Mouse (Mus musculus) midbrain, postnatal 0 days (tissue): ENCODE data around the gene Armc3. TPM values are rescaled to one million over a fixed set of nuclear protein-coding genes. Genes with fewer than 3 reads are reported as not detected.
A peak's percentile ranks its signal among the peaks of the same experiment; 100 is the strongest.

ENCODE experiments used
- ATAC-seq: fragments of 200-750 bp; cut with Nextera tagmentation; 2 replicates; pipeline ENCODE4 v1.8.0; 2017; ENCODE audit warnings: moderate number of reproducible peaks, mild to moderate bottlenecking, moderate TSS enrichment, moderate library complexity; ENCODE audit not compliant: low FRiP score
- DNase-seq: peaks from one replicate; pipeline ENCODE4 v3.0.0-alpha.2; 2015; ENCODE audit warnings: low spot score
- H3K27ac ChIP-seq: fragments of 300-500 bp; sonication (generic); 2 replicates; pipeline ENCODE4 v1.5.1; 2014; ENCODE audit warnings: low read depth, mild to moderate bottlenecking, low read length, mixed read lengths
- H3K27me3 ChIP-seq: fragments of 300-500 bp; sonication (generic); 2 replicates; pipeline ENCODE4 v1.6.1; 2014; ENCODE audit warnings: low read length, control low read depth, mixed read lengths; ENCODE audit not compliant: insufficient read depth
- H3K36me3 ChIP-seq: fragments of 300-500 bp; sonication (generic); 2 replicates; pipeline ENCODE4 v1.6.1; 2014; ENCODE audit warnings: low read length, control low read depth, mixed read lengths; ENCODE audit not compliant: insufficient read depth
- H3K4me1 ChIP-seq: fragments of 300-500 bp; sonication (generic); 2 replicates; pipeline ENCODE4 v1.6.1; 2014; ENCODE audit warnings: mild to moderate bottlenecking, control low read depth, antibody characterized with exemption, low read length, mixed read lengths; ENCODE audit not compliant: insufficient read depth
- H3K4me2 ChIP-seq: fragments of 300-500 bp; sonication (generic); 2 replicates; pipeline ENCODE4 v1.6.1; 2014; ENCODE audit warnings: low read depth, mild to moderate bottlenecking, low read length, mixed read lengths; ENCODE audit not compliant: poor library complexity, severe bottlenecking
- H3K4me3 ChIP-seq: fragments of 300-500 bp; sonication (generic); 2 replicates; pipeline ENCODE4 v1.5.1; 2014; ENCODE audit warnings: low read depth, mild to moderate bottlenecking, low read length, moderate library complexity
- H3K9ac ChIP-seq: fragments of 300-500 bp; sonication (generic); replicated peaks from 2 replicates; pipeline ENCODE4 v1.6.1; 2014; ENCODE audit warnings: mild to moderate bottlenecking, low read length, moderate library complexity, mixed read lengths; ENCODE audit not compliant: poor library complexity, severe bottlenecking
- H3K9me3 ChIP-seq: fragments of 300-500 bp; sonication (generic); 2 replicates; pipeline ENCODE4 v1.6.1; 2016; ENCODE audit warnings: low read length, control low read depth
- CTCF ChIP-seq: IDR thresholded peaks from 2 replicates; pipeline ENCODE4 v1.5.1; 2016; ENCODE audit warnings: antibody characterized with exemption, mild to moderate bottlenecking
- WGBS: fragments of 180-500 bp; shearing (Covaris S2); extraction: QIAGEN DNeasy Blood & Tissue Kit; methylation state at CpG from one replicate; pipeline ENCODE4 v1.1.7; 2014; 5-methylcytosine and 5-hydroxymethylcytosine counted together
- polyA plus RNA-seq: library from polyadenylated mRNA; unstranded; fragments of >200 nt; fragmentation: Nextera tagmentation; extraction: Ambion mirVana; gene quantifications from 2 replicates; pipeline ENCODE4 v1.2.1, GENCODE M21; 2015
- total RNA-seq: library from RNA; depleted of rRNA; stranded (reverse); fragments of >200 nt; gene quantifications from 2 replicates; pipeline ENCODE4 v1.2.3, GENCODE M21; 2014

Gene Armc3
- total and polyA plus RNA-seq, 2 experiments from 2014 or later, result 0.82 to 1.1 TPM

DNA sequence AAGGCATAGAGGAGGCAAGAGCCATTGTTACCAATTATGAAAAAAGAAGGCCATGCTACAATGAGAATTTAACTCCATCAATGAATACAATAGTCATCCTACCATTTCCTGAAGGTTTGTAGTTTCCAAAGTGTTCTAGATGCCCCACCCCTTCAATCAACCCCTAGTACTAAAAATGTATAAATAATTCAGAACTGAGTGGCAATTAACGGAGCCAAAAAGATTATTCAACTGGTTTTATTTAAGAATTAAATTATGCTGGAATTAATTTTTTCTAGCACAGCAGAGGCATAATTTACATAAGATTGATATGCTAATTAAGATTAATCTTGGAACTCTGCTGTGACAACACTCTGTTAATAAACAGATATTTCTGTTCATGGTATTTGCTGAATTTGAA lies 34.9 kb upstream of the Armc3 start:
- Histone ChIP-seq H3K36me3 (no peaks in the 10 kb centered on the region), H3K27me3 (no peaks in the 10 kb centered on the region), H3K4me1 (no peaks in the 10 kb centered on the region), H3K4me3 (no peak overlapping the region), H3K27ac (no peak overlapping the region), H3K4me2 (no peak overlapping the region), H3K9me3 (no peaks in the 10 kb centered on the region), H3K9ac (no peak overlapping the region)
- ATAC-seq (no peak), DNase-seq (no peak)
- TF ChIP-seq CTCF, result no peak
- 45% methylated on average over 1 of the region's 1 CpGs for WGBS

DNA sequence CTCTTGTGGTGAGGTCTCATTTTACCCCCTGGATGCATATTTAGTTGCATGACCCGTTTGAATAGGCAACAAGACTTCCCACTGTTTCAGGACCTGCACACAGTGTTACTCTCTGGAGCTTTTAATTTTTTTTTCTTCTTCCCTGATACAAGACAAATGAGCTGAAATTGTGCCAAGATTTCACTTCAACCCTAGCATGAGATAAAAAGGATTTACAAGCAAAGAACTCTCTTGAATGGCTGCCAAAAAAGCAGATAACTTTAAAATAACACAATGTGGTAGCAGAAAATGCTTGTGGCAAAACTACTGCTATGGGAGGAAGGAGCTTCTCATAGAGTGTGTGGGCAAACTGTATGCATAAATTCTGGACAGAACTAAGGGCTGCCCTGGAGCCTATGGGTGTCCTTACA lies 22.3 kb upstream of the Armc3 start:
- 0 out of 2 replicates have a peak, but pooled peaks cover 4% of the 10 kb centered on the region for H3K27me3 ChIP-seq
- 2% methylated on average over 1 of the region's 1 CpGs for WGBS
- no peak overlapping the region for H3K4me3 ChIP-seq
- ATAC-seq (no peak), DNase-seq (peak; percentile 22)
- H3K9ac ChIP-seq, result no peak overlapping the region
- no peak overlapping the region for H3K4me2 ChIP-seq
- no peaks in the 10 kb centered on the region for H3K36me3 ChIP-seq
- no peak for TF ChIP-seq CTCF
- no peaks in the 10 kb centered on the region for H3K4me1 ChIP-seq
- no peak overlapping the region for H3K27ac ChIP-seq
- no peaks in the 10 kb centered on the region for H3K9me3 ChIP-seq

DNA sequence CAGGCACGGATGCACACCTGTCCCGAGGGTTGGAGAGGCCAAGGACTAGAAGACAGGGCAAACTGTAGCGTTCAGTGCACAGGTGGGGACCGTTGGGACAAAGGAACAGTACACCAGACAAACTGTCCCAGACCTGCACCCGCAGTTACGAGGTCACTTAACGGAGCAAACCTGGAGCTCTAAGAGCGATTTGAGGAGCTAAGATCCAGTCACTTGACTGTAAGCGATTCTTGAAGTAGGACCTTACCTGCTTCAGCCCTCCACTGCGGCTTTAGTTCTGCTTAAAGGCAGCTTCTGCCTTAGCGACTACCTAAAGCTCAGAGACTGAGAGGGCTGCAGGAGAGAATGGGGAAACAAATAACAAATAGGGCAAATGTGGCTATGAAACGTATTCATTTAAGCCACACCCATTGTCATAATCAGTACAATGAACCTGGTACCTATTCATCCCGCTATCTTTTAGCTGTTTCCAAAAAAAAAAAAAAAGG lies 308 bp downstream of the Armc3 start:
- no peak for TF ChIP-seq CTCF
- no peaks in the 10 kb centered on the region for H3K36me3 ChIP-seq
- peak overlapping the region; percentile 50 for H3K4me3 ChIP-seq
- peak; percentile 2 for DNase-seq
- no peaks in the 10 kb centered on the region for H3K27me3 ChIP-seq
- H3K4me2 ChIP-seq, result peak overlapping the region; percentile 82
- H3K9ac ChIP-seq, result peak overlapping the region; percentile 62
- 26% methylated on average over 13 of the region's 13 CpGs for WGBS
- no peaks in the 10 kb centered on the region for H3K9me3 ChIP-seq
- H3K4me1 ChIP-seq, result 0 out of 2 replicates have a peak, but pooled peaks cover 4% of the 10 kb centered on the region
- no peak overlapping the region; the same call in 1 of the 2 replicates for H3K27ac ChIP-seq
- ATAC-seq, result peak; percentile 55; the same call in 1 of the 2 replicates

DNA sequence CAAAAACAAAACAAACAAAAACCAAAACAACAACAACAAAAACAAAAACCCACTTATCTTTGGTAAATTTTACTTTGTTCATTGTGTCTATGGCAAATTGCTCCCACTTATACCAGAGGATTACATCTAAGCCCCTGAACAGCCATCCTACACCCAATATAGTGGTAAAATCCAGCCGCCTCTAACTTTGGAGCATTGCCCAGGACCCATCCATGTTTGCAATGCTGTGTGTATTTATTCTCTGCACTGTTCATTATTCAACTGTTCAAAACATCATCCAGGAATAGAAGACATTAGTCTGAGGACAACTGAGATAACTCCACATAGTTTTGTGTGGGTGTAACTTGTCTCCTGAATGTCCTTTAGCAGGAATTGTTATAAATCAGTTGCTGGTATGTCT lies 1.0 kb downstream of the Armc3 start:
- no peak overlapping the region for H3K9ac ChIP-seq
- no peak for TF ChIP-seq CTCF
- 0 out of 2 replicates have a peak, but pooled peaks cover 4% of the 10 kb centered on the region for H3K4me1 ChIP-seq
- ATAC-seq (no peak), DNase-seq (no peak)
- 85% methylated on average over 1 of the region's 1 CpGs for WGBS
- H3K27ac ChIP-seq, result no peak overlapping the region
- no peak overlapping the region for H3K4me2 ChIP-seq
- no peaks in the 10 kb centered on the region for H3K9me3 ChIP-seq
- H3K27me3 ChIP-seq, result no peaks in the 10 kb centered on the region
- H3K4me3 ChIP-seq, result no peak overlapping the region
- H3K36me3 ChIP-seq, result no peaks in the 10 kb centered on the region

DNA sequence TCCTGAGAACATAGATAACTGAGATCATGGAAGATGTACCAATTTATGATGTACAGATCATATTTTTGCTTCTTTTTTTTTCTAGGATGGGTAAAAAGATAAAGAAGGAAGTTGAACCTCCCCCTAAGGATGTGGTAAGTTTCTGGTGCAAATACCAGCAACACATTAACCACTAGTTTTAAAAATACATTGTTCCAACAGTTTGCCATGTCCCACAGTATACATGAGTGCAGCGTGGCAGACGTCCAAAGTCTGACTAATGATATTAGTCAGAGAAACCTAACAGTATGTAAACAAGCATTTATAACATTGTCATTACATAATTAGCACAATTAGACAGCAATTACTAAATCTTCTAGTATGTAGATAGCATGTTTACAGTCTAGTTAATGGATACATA lies 2.6 kb downstream of the Armc3 start:
- DNase-seq, result no peak
- no peak for TF ChIP-seq CTCF
- Histone ChIP-seq H3K9ac (no peak overlapping the region), H3K36me3 (no peaks in the 10 kb centered on the region), H3K4me1 (0 out of 2 replicates have a peak, but pooled peaks cover 4% of the 10 kb centered on the region), H3K27me3 (no peaks in the 10 kb centered on the region), H3K4me2 (no peak overlapping the region), H3K9me3 (no peaks in the 10 kb centered on the region), H3K4me3 (no peak overlapping the region), H3K27ac (no peak overlapping the region)
- no peak for ATAC-seq
- WGBS, result 87% methylated on average over 2 of the region's 2 CpGs

DNA sequence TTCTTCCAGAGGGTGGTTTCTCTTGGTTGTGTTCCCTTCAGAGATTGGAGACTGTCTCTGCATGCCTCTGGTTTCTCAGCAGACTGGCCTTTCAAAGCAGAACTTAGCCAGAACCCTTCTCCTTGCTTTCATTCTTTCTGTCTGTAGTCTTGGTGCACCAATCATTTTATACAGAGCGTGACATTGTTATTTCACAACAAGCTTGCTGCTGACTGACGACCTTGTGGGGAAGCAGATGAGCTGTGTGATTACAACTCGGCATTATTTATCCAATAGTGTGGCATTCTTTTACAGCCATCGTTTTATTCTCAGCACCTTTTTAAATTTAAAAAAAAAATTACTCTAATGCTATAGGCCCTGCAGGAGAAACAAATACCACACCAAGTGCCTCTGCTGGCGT lies 35.2 kb downstream of the Armc3 start:
- H3K27me3 ChIP-seq, result no peaks in the 10 kb centered on the region
- no peaks in the 10 kb centered on the region for H3K9me3 ChIP-seq
- no peak for TF ChIP-seq CTCF
- ATAC-seq (no peak), DNase-seq (no peak)
- H3K4me2 ChIP-seq, result no peak overlapping the region
- H3K4me3 ChIP-seq, result no peak overlapping the region
- WGBS, result 82% methylated on average over 5 of the region's 5 CpGs
- H3K36me3 ChIP-seq, result no peaks in the 10 kb centered on the region
- no peak overlapping the region for H3K9ac ChIP-seq
- H3K27ac ChIP-seq, result no peak overlapping the region
- H3K4me1 ChIP-seq, result no peaks in the 10 kb centered on the region
